Mouse (Mus musculus) macrophage (primary cell): Measurements from ENCODE around the gene Mfsd7a. TPM values are rescaled to one million over a fixed set of nuclear protein-coding genes. Genes with fewer than 3 reads are reported as not detected.

ENCODE experiments used
- H3K27ac ChIP-seq: fragments of 350-480 bp; formaldehyde crosslinking; 2 replicates; pipeline ENCODE4 v1.9.0; 2021
- H3K36me3 ChIP-seq: fragments of 350-480 bp; formaldehyde crosslinking; 2 replicates; pipeline ENCODE4 v1.9.0; 2021; ENCODE audit errors: inconsistent target
- H3K4me3 ChIP-seq: fragments of 350-480 bp; formaldehyde crosslinking; 2 replicates; pipeline ENCODE4 v1.9.0; 2021; ENCODE audit errors: inconsistent target
- H3K79me2 ChIP-seq: fragments of 350-480 bp; formaldehyde crosslinking; 2 replicates; pipeline ENCODE4 v1.9.0; 2021; ENCODE audit errors: inconsistent target
- WGBS: methylation state at CpG from one replicate; pipeline ENCODE4 v1.1.7; 2026; ENCODE audit warnings: inconsistent platforms; ENCODE audit not compliant: missing documents; 5-methylcytosine and 5-hydroxymethylcytosine counted together
- polyA plus RNA-seq: library from polyadenylated mRNA; stranded (reverse); fragments of 250-400 nt; gene quantifications from 3 replicates; pipeline ENCODE4 v1.2.4, GENCODE M21; 2018; ENCODE audit warnings: inconsistent platforms

Gene Mfsd7a
- polyA plus RNA-seq, 1 experiment from 2014 or later: 3.1 TPM

GRCm38 (mm10) chr5:108403453-108403852 lies 45.2 kb downstream of the Mfsd7a start:
- WGBS: 89% methylated on average over 4 of the region's 4 CpGs

More at GRCm38 (mm10) chr5:108403453-108403852, 45.2 kb downstream of the Mfsd7a start:
- H3K27ac ChIP-seq: no peak overlapping the region
- no peak overlapping the region for H3K4me3 ChIP-seq
- no peaks in the 10 kb centered on the region for H3K36me3 ChIP-seq
- no peaks in the 10 kb centered on the region for H3K79me2 ChIP-seq

Other genes with a start within 250 kb of the Mfsd7a start
- gene Dr1, start 180.0 kb downstream of the Mfsd7a start, polyA plus RNA-seq: 45.0 to 52.6 TPM (median 50.9 TPM) in 3 replicates
- 6.0 to 9.1 TPM (median 6.8 TPM) in 3 replicates for gene Pigg, start 136.3 kb downstream of the Mfsd7a start, polyA plus RNA-seq
- gene Gm42517, start 81.0 kb downstream of the Mfsd7a start, polyA plus RNA-seq: 5.7 to 18.2 TPM (median 14.7 TPM) in 3 replicates
- gene Pde6b, start 60.5 kb downstream of the Mfsd7a start, polyA plus RNA-seq: 0.07 to 1.1 TPM in 2 of 3 replicates, not detected in the other
- 215 to 532 TPM (median 387 TPM) in 3 replicates for gene Atp5k, start 14.4 kb downstream of the Mfsd7a start, polyA plus RNA-seq
- gene Pcgf3, start 12.3 kb upstream of the Mfsd7a start, polyA plus RNA-seq: 8.5 to 9.6 TPM (median 9.1 TPM) in 3 replicates
- not detected in 3 replicates for gene Cplx1, start 101.1 kb upstream of the Mfsd7a start, polyA plus RNA-seq
- gene Gak, start 180.9 kb upstream of the Mfsd7a start, polyA plus RNA-seq: 90.7 to 115 TPM (median 92.4 TPM) in 3 replicates
- 20.7 to 30.7 TPM (median 24.4 TPM) in 3 replicates for gene Tmem175, start 180.9 kb upstream of the Mfsd7a start, polyA plus RNA-seq
- 33.4 to 53.3 TPM (median 50.8 TPM) in 3 replicates for gene Idua, start 211.4 kb upstream of the Mfsd7a start, polyA plus RNA-seq
- 5.8 to 11.1 TPM (median 8.4 TPM) in 3 replicates for gene Dgkq, start 220.8 kb upstream of the Mfsd7a start, polyA plus RNA-seq
- gene Slc26a1, start 226.7 kb upstream of the Mfsd7a start, polyA plus RNA-seq: not detected in 3 replicates
- 0.64 to 1.9 TPM (median 1.3 TPM) in 3 replicates for gene Fgfrl1, start 243.5 kb upstream of the Mfsd7a start, polyA plus RNA-seq